Mouse (Mus musculus): ENCODE measurements at regions not wholly inside any gene's neighbourhood (a gene's known extent, or its start where the extent isn't known, plus 50 kb on each side); places are given as distances from the start of the nearest gene placed in this dataset.

GRCm38 (mm10) chr14:76940507-76940906 lies 96.1 kb upstream of the Ccdc122 start:
- TF ChIP-seq EP300 (IDR thresholded peaks at IDR 0.05) (no peak), CTCF (IDR thresholded peaks at IDR 0.05) (no peak)
